Mouse (Mus musculus): ENCODE data around the gene Golt1b. TPM values are rescaled to one million over a fixed set of nuclear protein-coding genes. Genes with fewer than 3 reads are reported as not detected.
"Not testable (repeated sequence)": the region's sequence is repeated elsewhere in the genome, so short reads cannot be mapped to it uniquely, and the experiment has no call there.

Golt1b gene
- total RNA-seq (2015; ENCODE audit: low replicate concordance), result 13.8 and 19.5 TPM in 2 replicates
- total RNA-seq (2017; ENCODE audit: low replicate concordance), result 19.9 and 30.9 TPM in 2 replicates

- peak; percentile 96 for ATAC-seq (replicated peaks; ENCODE audit: low FRiP score, poor library complexity, severe bottlenecking)
These were observed at the start of gene Golt1b, which contains the start of gene Recql for GRCm38 (mm10) chr6:142387011-142387754. TSS of gene Golt1b (plus strand) at chr6:142387221. TSS of gene Recql (minus strand) at chr6:142387087.

- ATAC-seq (replicated peaks; ENCODE audit: low FRiP score, poor library complexity, severe bottlenecking), result no peak
These were observed 48.1 kb upstream of the Golt1b start for GRCm38 (mm10) chr6:142338961-142339360.

- ATAC-seq (replicated peaks; ENCODE audit: low FRiP score, poor library complexity, severe bottlenecking), result no peak
These were observed 47.4 kb upstream of the Golt1b start for GRCm38 (mm10) chr6:142339576-142339975.

- ATAC-seq (replicated peaks; ENCODE audit: low FRiP score, poor library complexity, severe bottlenecking), result no peak
These were observed 43.5 kb upstream of the Golt1b start for GRCm38 (mm10) chr6:142343561-142343960.

- ATAC-seq (replicated peaks; ENCODE audit: low FRiP score, poor library complexity, severe bottlenecking), result peak; percentile 95
These were observed 41.5 kb upstream of the Golt1b start, which contains the start of gene Pyroxd1 for GRCm38 (mm10) chr6:142345440-142346038. TSS of gene Pyroxd1 (plus strand) at chr6:142345654.

- ATAC-seq (replicated peaks; ENCODE audit: low FRiP score, poor library complexity, severe bottlenecking), result no peak
These were observed 40.6 kb upstream of the Golt1b start for GRCm38 (mm10) chr6:142346181-142347110.

- ATAC-seq (replicated peaks; ENCODE audit: low FRiP score, poor library complexity, severe bottlenecking), result no peak
These were observed 39.3 kb upstream of the Golt1b start for GRCm38 (mm10) chr6:142347431-142348385.

GRCm38 (mm10) chr6:142352099-142352498 lies 34.9 kb upstream of the Golt1b start:
- ATAC-seq (replicated peaks; ENCODE audit: low FRiP score, poor library complexity, severe bottlenecking), result not testable (repeated sequence)

GRCm38 (mm10) chr6:142357106-142357505 lies 29.9 kb upstream of the Golt1b start:
- ATAC-seq (replicated peaks; ENCODE audit: low FRiP score, poor library complexity, severe bottlenecking), result no peak

- ATAC-seq (replicated peaks; ENCODE audit: low FRiP score, poor library complexity, severe bottlenecking), result no peak
These were observed 25.0 kb upstream of the Golt1b start for GRCm38 (mm10) chr6:142362036-142362435.

- ATAC-seq (replicated peaks; ENCODE audit: low FRiP score, poor library complexity, severe bottlenecking), result no peak
These were observed 23.9 kb upstream of the Golt1b start for GRCm38 (mm10) chr6:142363019-142363576.

- ATAC-seq (replicated peaks; ENCODE audit: low FRiP score, poor library complexity, severe bottlenecking), result no peak
These were observed 21.1 kb upstream of the Golt1b start for GRCm38 (mm10) chr6:142365742-142366472.

- ATAC-seq (replicated peaks; ENCODE audit: low FRiP score, poor library complexity, severe bottlenecking), result no peak
These were observed 20.5 kb upstream of the Golt1b start for GRCm38 (mm10) chr6:142366473-142367018.

GRCm38 (mm10) chr6:142367565-142367964 lies 19.5 kb upstream of the Golt1b start:
- no peak for ATAC-seq (replicated peaks; ENCODE audit: low FRiP score, poor library complexity, severe bottlenecking)

GRCm38 (mm10) chr6:142369568-142369967 lies 17.5 kb upstream of the Golt1b start:
- ATAC-seq (replicated peaks; ENCODE audit: low FRiP score, poor library complexity, severe bottlenecking), result no peak

- no peak for ATAC-seq (replicated peaks; ENCODE audit: low FRiP score, poor library complexity, severe bottlenecking)
These were observed 9.9 kb upstream of the Golt1b start for GRCm38 (mm10) chr6:142377081-142377480.

GRCm38 (mm10) chr6:142378576-142379330 lies 8.3 kb upstream of the Golt1b start:
- no peak for ATAC-seq (replicated peaks; ENCODE audit: low FRiP score, poor library complexity, severe bottlenecking)

Measured in erythroid progenitor cell, adult 5-6 weeks (primary cell).